Mouse (Mus musculus) midbrain, embryonic 13.5 days (tissue): ENCODE data around the gene Grin2a. TPM values are rescaled to one million over a fixed set of nuclear protein-coding genes. Genes with fewer than 3 reads are reported as not detected.

Experiments used
- polyA plus RNA-seq: library from polyadenylated mRNA; unstranded; fragments of >200 nt; fragmentation: Nextera tagmentation; extraction: Ambion mirVana; gene quantifications from 2 replicates; pipeline ENCODE4 v1.2.1, GENCODE M21; 2015

The Grin2a gene
- polyA plus RNA-seq, 1 experiment from 2014 or later: 3.8 TPM

Other genes starting within 250 kb of the Grin2a start
- gene Rpl39l, start 174.7 kb upstream of the Grin2a start, polyA plus RNA-seq: not detected in 2 replicates
- 0.23 and 0.28 TPM in 2 replicates for gene Atf7ip2, start 197.2 kb upstream of the Grin2a start, polyA plus RNA-seq